Comparison of ENCODE assay signal across 19 mouse cellular contexts in genomic region chr16:90382701-90383280, GRCm38 (mm10). TPM values are rescaled to one million over a fixed set of nuclear protein-coding genes. Genes with fewer than 3 reads are reported as not detected.
DNase-seq lines count a peak whose midpoint lies in the region; ATAC-seq and TF ChIP-seq lines count a peak whose summit lies in the region.
"Had no signal": no experiment of that assay in that cellular context is flagged by ENCODE, and none has a peak within 500 bp of the region (broad histone marks: within the 10 kb centered on the region; RNA-seq: fewer than 3 reads in every experiment).

No protein-coding gene starts in this region.

- DNase-seq in adrenal gland, postnatal 10 days, result peak; percentile 19
- no peak for DNase-seq in adrenal gland, adult 2 months
- DNase-seq in hindbrain, embryonic 14.5 days (ENCODE audit: low spot score), result peak; percentile 43
- DNase-seq in hindbrain, embryonic 10.5 days (ENCODE audit: low spot score), result no peak
- DNase-seq in midbrain, postnatal 0 days (ENCODE audit: low spot score), result peak; percentile 68
- no peak for DNase-seq in midbrain, embryonic 14.5 days
- no peak for DNase-seq in thymus, adult 2 months
- DNase-seq: liver; right cerebral cortex, postnatal 14 days; thymus, postnatal 36 days had no signal

- peaks cover 19% of the 10 kb centered on the region for H3K4me1 ChIP-seq in hindbrain, embryonic 14.5 days (replicated peaks; ENCODE audit: control insufficient read depth, insufficient read depth, low read length)
- H3K4me1 ChIP-seq in hindbrain, embryonic 10.5 days (replicated peaks), result peaks cover 30% of the 10 kb centered on the region
- H3K4me1 ChIP-seq in midbrain, postnatal 0 days (ENCODE audit: insufficient read depth, low read length), result peaks cover 5% of the 10 kb centered on the region; the same call in 1 of the 2 replicates
- H3K4me1 ChIP-seq in midbrain, embryonic 14.5 days (ENCODE audit: control insufficient read depth, insufficient read depth, low read length), result peaks cover 12% of the 10 kb centered on the region
- H3K4me1 ChIP-seq in thymus, adult 2 months (replicated peaks; ENCODE audit: control insufficient read depth, insufficient read depth, low read length), result peaks cover 5% of the 10 kb centered on the region
- H3K4me1 ChIP-seq in neural tube, embryonic 15.5 days, result peaks cover 30% of the 10 kb centered on the region

- H3K27ac ChIP-seq in hindbrain, embryonic 14.5 days, result no peak overlapping the region
- H3K27ac ChIP-seq in hindbrain, embryonic 10.5 days, result no peak overlapping the region
- no peak overlapping the region for H3K27ac ChIP-seq in midbrain, postnatal 0 days (ENCODE audit: low read depth, low read length)
- no peak overlapping the region for H3K27ac ChIP-seq in midbrain, embryonic 14.5 days (replicated peaks; ENCODE audit: low read depth, low read length)
- H3K27ac ChIP-seq in thymus, adult 2 months (ENCODE audit: control insufficient read depth, insufficient read depth, low read length), result no peak overlapping the region
- no peak overlapping the region for H3K27ac ChIP-seq in neural tube, embryonic 15.5 days (replicated peaks)
- H3K27ac ChIP-seq: midbrain, embryonic 15.5 days had no signal

- TF ChIP-seq POLR2A in thymus, adult 2 months (IDR thresholded peaks at IDR 0.05; ENCODE audit: control insufficient read depth, extremely low read depth, insufficient read depth, low read length, poor library complexity), result no peak

- TF ChIP-seq CTCF in midbrain, postnatal 0 days (IDR thresholded peaks at IDR 0.05), result no peak
- TF ChIP-seq CTCF in thymus, adult 2 months (IDR thresholded peaks at IDR 0.05; ENCODE audit: borderline replicate concordance, control insufficient read depth, extremely low read depth, insufficient read depth, low read length, poor library complexity), result no peak

- ATAC-seq in hindbrain, embryonic 14.5 days (ENCODE audit: low FRiP score), result no peak
- no peak for ATAC-seq in midbrain, postnatal 0 days (ENCODE audit: low FRiP score)
- ATAC-seq in midbrain, embryonic 14.5 days (ENCODE audit: low FRiP score, low TSS enrichment), result no peak
- no peak for ATAC-seq in neural tube, embryonic 15.5 days (ENCODE audit: low FRiP score)
- ATAC-seq: CD4-positive, CD25-positive, alpha-beta regulatory T cell, adult 4 months; inflammation-experienced regulatory T-cells, adult 6 months; midbrain, embryonic 15.5 days had no signal

- WGBS in hindbrain, embryonic 14.5 days, result 72% methylated on average over 10 of the region's 10 CpGs
- WGBS in hindbrain, embryonic 10.5 days, result 87% methylated on average over 10 of the region's 10 CpGs
- WGBS in midbrain, postnatal 0 days, result 72% methylated on average over 10 of the region's 10 CpGs
- 79% methylated on average over 10 of the region's 10 CpGs for WGBS in midbrain, embryonic 14.5 days
- 89% methylated on average over 10 of the region's 10 CpGs for WGBS in thymus, adult 2 months
- 66% methylated on average over 10 of the region's 10 CpGs for WGBS in neural tube, embryonic 15.5 days

- H3K36me3 ChIP-seq in hindbrain, embryonic 14.5 days (replicated peaks; ENCODE audit: control insufficient read depth, insufficient read depth), result no peaks in the 10 kb centered on the region
- H3K36me3 ChIP-seq in hindbrain, embryonic 10.5 days, result no peaks in the 10 kb centered on the region
- H3K36me3 ChIP-seq in midbrain, postnatal 0 days (ENCODE audit: insufficient read depth, low read length), result no peaks in the 10 kb centered on the region
- H3K36me3 ChIP-seq in midbrain, embryonic 14.5 days (ENCODE audit: control insufficient read depth, insufficient read depth, low read length), result no peaks in the 10 kb centered on the region
- no peaks in the 10 kb centered on the region for H3K36me3 ChIP-seq in thymus, adult 2 months (ENCODE audit: control insufficient read depth, insufficient read depth, low read length)
- no peaks in the 10 kb centered on the region for H3K36me3 ChIP-seq in neural tube, embryonic 15.5 days
- H3K36me3 ChIP-seq: G1E; lung, embryonic 15.5 days; midbrain, embryonic 15.5 days had no signal

- H3K9ac ChIP-seq in hindbrain, embryonic 14.5 days, result no peak overlapping the region
- H3K9ac ChIP-seq in midbrain, postnatal 0 days (replicated peaks; ENCODE audit: low read length, poor library complexity, severe bottlenecking), result no peak overlapping the region
- no peak overlapping the region for H3K9ac ChIP-seq in midbrain, embryonic 14.5 days (replicated peaks; ENCODE audit: low read length)
- H3K9ac ChIP-seq in neural tube, embryonic 15.5 days (replicated peaks), result no peak overlapping the region
- H3K9ac ChIP-seq: lung, embryonic 15.5 days; midbrain, embryonic 15.5 days had no signal

- no peak overlapping the region for H3K4me2 ChIP-seq in hindbrain, embryonic 14.5 days (replicated peaks)
- H3K4me2 ChIP-seq in midbrain, postnatal 0 days (ENCODE audit: low read depth, low read length, poor library complexity, severe bottlenecking), result no peak overlapping the region
- no peak overlapping the region for H3K4me2 ChIP-seq in midbrain, embryonic 14.5 days (ENCODE audit: low read length)
- H3K4me2 ChIP-seq in neural tube, embryonic 15.5 days, result no peak overlapping the region
- H3K4me2 ChIP-seq: heart, embryonic 11.5 days; lung, embryonic 15.5 days; midbrain, embryonic 15.5 days had no signal

- no peak overlapping the region for H3K4me3 ChIP-seq in hindbrain, embryonic 14.5 days (replicated peaks; ENCODE audit: low read length)
- H3K4me3 ChIP-seq in hindbrain, embryonic 10.5 days, result no peak overlapping the region
- no peak overlapping the region for H3K4me3 ChIP-seq in midbrain, postnatal 0 days (ENCODE audit: low read depth, low read length)
- H3K4me3 ChIP-seq in midbrain, embryonic 14.5 days (replicated peaks; ENCODE audit: low read depth, low read length), result no peak overlapping the region
- no peak overlapping the region for H3K4me3 ChIP-seq in thymus, adult 2 months (ENCODE audit: control insufficient read depth, insufficient read depth, low read length)
- H3K4me3 ChIP-seq in neural tube, embryonic 15.5 days (replicated peaks), result no peak overlapping the region
- H3K4me3 ChIP-seq: erythroblast, embryonic 14.5 days; lung, embryonic 15.5 days; midbrain, embryonic 15.5 days had no signal

- no peaks in the 10 kb centered on the region for H3K9me3 ChIP-seq in hindbrain, embryonic 14.5 days (ENCODE audit: control insufficient read depth, low read length)
- H3K9me3 ChIP-seq in hindbrain, embryonic 10.5 days, result 0 out of 2 replicates have a peak, but pooled peaks cover 5% of the 10 kb centered on the region
- H3K9me3 ChIP-seq in midbrain, postnatal 0 days (ENCODE audit: low read length), result no peaks in the 10 kb centered on the region
- H3K9me3 ChIP-seq in midbrain, embryonic 14.5 days (ENCODE audit: control insufficient read depth, low read length), result no peaks in the 10 kb centered on the region
- no peaks in the 10 kb centered on the region for H3K9me3 ChIP-seq in neural tube, embryonic 15.5 days (replicated peaks)
- H3K9me3 ChIP-seq: midbrain, embryonic 15.5 days had no signal

- H3K27me3 ChIP-seq in hindbrain, embryonic 14.5 days (ENCODE audit: control insufficient read depth, insufficient read depth, low read length), result no peaks in the 10 kb centered on the region
- H3K27me3 ChIP-seq in hindbrain, embryonic 10.5 days (ENCODE audit: insufficient read depth, poor library complexity, severe bottlenecking), result peaks cover 39% of the 10 kb centered on the region
- H3K27me3 ChIP-seq in midbrain, postnatal 0 days (ENCODE audit: insufficient read depth, low read length), result 0 out of 2 replicates have a peak, but pooled peaks cover 5% of the 10 kb centered on the region
- H3K27me3 ChIP-seq in midbrain, embryonic 14.5 days (ENCODE audit: control insufficient read depth, insufficient read depth, low read length), result peaks cover 7% of the 10 kb centered on the region; the same call in 1 of the 2 replicates
- peaks cover 18% of the 10 kb centered on the region for H3K27me3 ChIP-seq in thymus, adult 2 months (ENCODE audit: control insufficient read depth, insufficient read depth, low read length)
- peaks cover 18% of the 10 kb centered on the region for H3K27me3 ChIP-seq in neural tube, embryonic 15.5 days (replicated peaks)

RNA-seq across cellular contexts. Expression of gene Hunk, which starts 3.0 kb away (rescaled TPM):
- 1 to 10 TPM; 5.5 to 7.7 TPM for total RNA-seq in adrenal gland, postnatal 10 days (2021)
- 1 to 10 TPM; 2.8 to 6.4 TPM for total RNA-seq in adrenal gland, adult 2 months (2021)
- polyA plus RNA-seq in adrenal gland, adult 2 months (2012; rRNA removed), result 2.2 and 2.7 TPM in 2 replicates
- 6.9 and 7.8 TPM in 2 replicates for polyA plus RNA-seq in hindbrain, embryonic 14.5 days (2014; fragmentation: Nextera tagmentation; extraction: Ambion mirVana)
- polyA plus RNA-seq in hindbrain, embryonic 10.5 days (2016; fragmentation: Nextera tagmentation; extraction: Ambion mirVana), result 12.7 and 14.4 TPM in 2 replicates
- total RNA-seq in midbrain, postnatal 0 days (2014; rRNA removed), result 12.8 and 14.4 TPM in 2 replicates
- 3.2 and 3.9 TPM in 2 replicates for polyA plus RNA-seq in midbrain, postnatal 0 days (2015; fragmentation: Nextera tagmentation; extraction: Ambion mirVana)
- polyA plus RNA-seq in midbrain, embryonic 14.5 days (2014; fragmentation: Nextera tagmentation; extraction: Ambion mirVana), result 8.1 and 8.7 TPM in 2 replicates
- 2.7 and 2.9 TPM in 2 replicates for polyA plus RNA-seq in thymus, adult 2 months (2012; rRNA removed)
- 5.1 and 6.1 TPM in 2 replicates for polyA plus RNA-seq in neural tube, embryonic 15.5 days (2015; fragmentation: Nextera tagmentation; extraction: Ambion mirVana)
- total RNA-seq: common myeloid progenitor, adult 5-6 weeks had no signal
- polyA plus RNA-seq: CD4-positive, CD25-positive, alpha-beta regulatory T cell, adult 4 months; erythroblast, embryonic 14.5 days; G1E had no signal

Comparison
In these comparisons a context has a peak if more than half of its experiments do, and no peak if none do; other contexts are left out.
1. DNase-seq: peak in adrenal gland, postnatal 10 days (single experiment), hindbrain, embryonic 14.5 days (single experiment) and midbrain, postnatal 0 days (single experiment); none in adrenal gland, adult 2 months (single experiment), hindbrain, embryonic 10.5 days (single experiment), midbrain, embryonic 14.5 days (single experiment) and thymus, adult 2 months (single experiment).